Mouse (Mus musculus): ENCODE measurements at regions not wholly inside any gene's neighbourhood (a gene's known extent, or its start where the extent isn't known, plus 50 kb on each side); places are given as distances from the start of the nearest gene placed in this dataset.

DNA sequence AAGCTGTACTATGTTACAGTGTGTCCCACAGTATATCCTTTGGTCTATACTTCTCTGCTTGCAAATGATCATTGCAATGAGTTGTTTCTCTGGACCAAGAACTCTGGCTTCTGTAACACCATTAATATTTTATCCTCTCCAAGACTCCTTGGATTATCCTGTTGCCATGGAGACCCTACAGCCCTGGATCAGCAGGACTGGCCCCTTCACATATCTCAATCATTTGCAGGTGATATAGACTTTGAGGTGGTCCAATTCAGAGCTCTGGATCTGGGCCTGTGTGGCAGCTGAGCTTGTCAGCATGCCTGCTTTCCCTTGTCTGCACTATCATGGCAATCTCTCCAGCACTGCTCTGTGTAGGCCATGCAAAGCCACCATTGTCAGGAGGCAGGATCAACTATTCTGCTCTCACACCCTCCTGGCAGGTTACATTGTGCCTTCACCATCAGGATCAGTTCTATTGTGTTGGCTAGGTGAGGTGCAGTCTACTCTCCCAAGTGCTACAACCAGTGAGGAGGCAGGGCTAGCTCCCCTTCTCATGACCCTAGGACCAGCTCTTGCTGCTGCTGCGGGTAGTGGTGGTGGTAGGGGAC lies 110.2 kb upstream of the Try4 start:
- H3K4me3 ChIP-seq (ENCODE audit: control insufficient read depth, insufficient read depth, low read length), result no peak overlapping the region
- 0 out of 2 replicates have a peak overlapping the region, but pooled peaks have one; percentile 24 for H3K27ac ChIP-seq (ENCODE audit: control insufficient read depth, insufficient read depth, low read length)
- DNase-seq, result no peak
- no peaks in the 10 kb centered on the region for H3K27me3 ChIP-seq (ENCODE audit: control insufficient read depth, insufficient read depth, low read length)
- no peak for TF ChIP-seq POLR2A (IDR thresholded peaks at IDR 0.05; ENCODE audit: control insufficient read depth, extremely low read depth, insufficient read depth, low read length, poor library complexity)
- no peak for TF ChIP-seq CTCF (IDR thresholded peaks at IDR 0.05; ENCODE audit: borderline replicate concordance, control insufficient read depth, extremely low read depth, insufficient read depth, low read length, poor library complexity)
- peaks cover 12% of the 10 kb centered on the region for H3K4me1 ChIP-seq (replicated peaks; ENCODE audit: control insufficient read depth, insufficient read depth, low read length)
- no peaks in the 10 kb centered on the region for H3K36me3 ChIP-seq (ENCODE audit: control insufficient read depth, insufficient read depth, low read length)
- 100% methylated on average over 1 of the region's 1 CpGs for WGBS

DNA sequence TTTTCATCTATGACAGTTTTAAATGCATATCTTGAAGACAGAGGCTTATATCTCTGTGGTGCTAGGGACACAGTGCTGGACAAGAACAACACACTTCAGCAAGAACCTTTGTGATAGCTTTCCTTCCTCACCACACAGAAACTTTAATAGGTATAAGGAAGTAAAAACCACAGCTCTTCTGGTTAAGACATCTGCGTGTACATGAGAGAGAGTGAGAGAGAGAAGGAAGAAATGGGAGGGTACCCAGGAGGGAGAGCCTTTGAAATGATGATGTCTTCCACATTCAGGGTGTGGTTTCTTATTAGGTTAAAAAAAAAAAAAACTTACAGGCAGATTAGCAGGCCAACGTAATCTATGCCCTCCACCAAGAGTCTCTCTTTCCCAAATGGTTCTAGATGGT lies 113.2 kb upstream of the Try4 start:
- no peaks in the 10 kb centered on the region for H3K36me3 ChIP-seq (ENCODE audit: control insufficient read depth, insufficient read depth, low read length)
- H3K27ac ChIP-seq (ENCODE audit: control insufficient read depth, insufficient read depth, low read length), result no peak overlapping the region
- TF ChIP-seq CTCF (IDR thresholded peaks at IDR 0.05; ENCODE audit: borderline replicate concordance, control insufficient read depth, extremely low read depth, insufficient read depth, low read length, poor library complexity), result no peak
- no peak for TF ChIP-seq POLR2A (IDR thresholded peaks at IDR 0.05; ENCODE audit: control insufficient read depth, extremely low read depth, insufficient read depth, low read length, poor library complexity)
- no peak overlapping the region for H3K4me3 ChIP-seq (ENCODE audit: control insufficient read depth, insufficient read depth, low read length)
- H3K27me3 ChIP-seq (ENCODE audit: control insufficient read depth, insufficient read depth, low read length), result no peaks in the 10 kb centered on the region
- H3K4me1 ChIP-seq (replicated peaks; ENCODE audit: control insufficient read depth, insufficient read depth, low read length), result peaks cover 12% of the 10 kb centered on the region
- 7% methylated on average over 2 of the region's 2 CpGs for WGBS
- DNase-seq, result no peak

DNA sequence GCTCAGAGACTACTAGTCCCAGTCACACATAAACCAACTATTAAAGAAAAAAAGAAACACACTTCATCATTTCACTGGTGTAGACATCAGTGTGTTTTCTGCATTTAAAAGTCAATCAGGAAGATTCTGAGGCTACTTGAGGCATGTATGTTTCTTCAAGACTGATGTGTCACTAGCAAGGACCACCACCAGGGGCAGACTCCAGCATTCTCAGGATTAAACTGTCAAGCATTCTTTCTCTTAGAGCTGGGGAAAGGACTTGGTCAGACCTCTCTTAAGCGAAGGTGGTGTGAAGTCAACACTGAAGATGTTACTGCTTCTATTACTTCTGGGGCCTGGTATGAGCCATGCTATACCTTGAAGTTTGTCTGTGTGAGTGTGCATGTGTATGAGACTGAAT lies 114.1 kb upstream of the Try4 start:
- TF ChIP-seq CTCF (IDR thresholded peaks at IDR 0.05; ENCODE audit: borderline replicate concordance, control insufficient read depth, extremely low read depth, insufficient read depth, low read length, poor library complexity) (no peak), POLR2A (IDR thresholded peaks at IDR 0.05; ENCODE audit: control insufficient read depth, extremely low read depth, insufficient read depth, low read length, poor library complexity) (no peak)
- peak; percentile 49 for DNase-seq
- H3K4me1 ChIP-seq (replicated peaks; ENCODE audit: control insufficient read depth, insufficient read depth, low read length), result peaks cover 12% of the 10 kb centered on the region
- 82% methylated on average over 1 of the region's 1 CpGs for WGBS
- H3K27ac ChIP-seq (ENCODE audit: control insufficient read depth, insufficient read depth, low read length), result no peak overlapping the region; the same call in 1 of the 2 replicates
- no peaks in the 10 kb centered on the region for H3K27me3 ChIP-seq (ENCODE audit: control insufficient read depth, insufficient read depth, low read length)
- no peaks in the 10 kb centered on the region for H3K36me3 ChIP-seq (ENCODE audit: control insufficient read depth, insufficient read depth, low read length)
- H3K4me3 ChIP-seq (ENCODE audit: control insufficient read depth, insufficient read depth, low read length), result no peak overlapping the region

DNA sequence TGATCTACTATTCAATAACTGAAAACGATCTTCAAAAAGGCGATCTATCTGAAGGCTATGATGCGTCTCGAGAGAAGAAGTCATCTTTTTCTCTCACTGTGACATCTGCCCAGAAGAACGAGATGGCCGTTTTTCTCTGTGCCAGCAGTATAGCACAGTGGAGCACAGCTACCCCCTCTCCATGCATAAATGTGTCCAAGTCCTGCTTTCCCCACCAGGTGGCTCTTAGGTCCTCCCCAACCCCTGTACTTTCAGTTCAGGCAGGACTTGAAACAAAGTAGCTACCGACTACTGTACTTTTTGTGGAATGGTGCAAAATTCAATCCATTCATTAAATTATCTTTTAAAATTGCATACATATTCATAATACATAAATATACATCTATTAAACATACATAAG lies 123.2 kb upstream of the Try4 start:
- TF ChIP-seq CTCF (IDR thresholded peaks at IDR 0.05; ENCODE audit: borderline replicate concordance, control insufficient read depth, extremely low read depth, insufficient read depth, low read length, poor library complexity) (no peak), POLR2A (IDR thresholded peaks at IDR 0.05; ENCODE audit: control insufficient read depth, extremely low read depth, insufficient read depth, low read length, poor library complexity) (no peak)
- 50% methylated on average over 7 of the region's 7 CpGs for WGBS
- Histone ChIP-seq H3K27ac (ENCODE audit: control insufficient read depth, insufficient read depth, low read length) (peak overlapping the region; percentile 87; the same call in 1 of the 2 replicates), H3K4me3 (ENCODE audit: control insufficient read depth, insufficient read depth, low read length) (no peak overlapping the region), H3K36me3 (ENCODE audit: control insufficient read depth, insufficient read depth, low read length) (no peaks in the 10 kb centered on the region), H3K27me3 (ENCODE audit: control insufficient read depth, insufficient read depth, low read length) (no peaks in the 10 kb centered on the region), H3K4me1 (replicated peaks; ENCODE audit: control insufficient read depth, insufficient read depth, low read length) (peaks cover 8% of the 10 kb centered on the region)
- peak; percentile 39 for DNase-seq

GRCm38 (mm10) chr6:41178019-41178418 lies 124.0 kb upstream of the Try4 start:
- Histone ChIP-seq H3K36me3 (ENCODE audit: control insufficient read depth, insufficient read depth, low read length) (no peaks in the 10 kb centered on the region), H3K27ac (ENCODE audit: control insufficient read depth, insufficient read depth, low read length) (peak overlapping the region; percentile 87), H3K4me1 (replicated peaks; ENCODE audit: control insufficient read depth, insufficient read depth, low read length) (peaks cover 8% of the 10 kb centered on the region), H3K27me3 (ENCODE audit: control insufficient read depth, insufficient read depth, low read length) (no peaks in the 10 kb centered on the region), H3K4me3 (ENCODE audit: control insufficient read depth, insufficient read depth, low read length) (no peak overlapping the region)
- DNase-seq, result no peak
- WGBS, result 28% methylated on average over 2 of the region's 2 CpGs
- TF ChIP-seq CTCF (IDR thresholded peaks at IDR 0.05; ENCODE audit: borderline replicate concordance, control insufficient read depth, extremely low read depth, insufficient read depth, low read length, poor library complexity) (no peak), POLR2A (IDR thresholded peaks at IDR 0.05; ENCODE audit: control insufficient read depth, extremely low read depth, insufficient read depth, low read length, poor library complexity) (no peak)

- WGBS, result 45% methylated on average over 3 of the region's 3 CpGs
- Histone ChIP-seq H3K4me1 (replicated peaks; ENCODE audit: control insufficient read depth, insufficient read depth, low read length) (peaks cover 8% of the 10 kb centered on the region), H3K27ac (ENCODE audit: control insufficient read depth, insufficient read depth, low read length) (peak overlapping the region; percentile 61; the same call in 1 of the 2 replicates), H3K27me3 (ENCODE audit: control insufficient read depth, insufficient read depth, low read length) (no peaks in the 10 kb centered on the region), H3K36me3 (ENCODE audit: control insufficient read depth, insufficient read depth, low read length) (no peaks in the 10 kb centered on the region), H3K4me3 (ENCODE audit: control insufficient read depth, insufficient read depth, low read length) (no peak overlapping the region)
- no peak for DNase-seq
- TF ChIP-seq POLR2A (IDR thresholded peaks at IDR 0.05; ENCODE audit: control insufficient read depth, extremely low read depth, insufficient read depth, low read length, poor library complexity) (no peak), CTCF (IDR thresholded peaks at IDR 0.05; ENCODE audit: borderline replicate concordance, control insufficient read depth, extremely low read depth, insufficient read depth, low read length, poor library complexity) (no peak)
Observed at GRCm38 (mm10) chr6:41177152-41177551, 124.9 kb upstream of the Try4 start.

DNA sequence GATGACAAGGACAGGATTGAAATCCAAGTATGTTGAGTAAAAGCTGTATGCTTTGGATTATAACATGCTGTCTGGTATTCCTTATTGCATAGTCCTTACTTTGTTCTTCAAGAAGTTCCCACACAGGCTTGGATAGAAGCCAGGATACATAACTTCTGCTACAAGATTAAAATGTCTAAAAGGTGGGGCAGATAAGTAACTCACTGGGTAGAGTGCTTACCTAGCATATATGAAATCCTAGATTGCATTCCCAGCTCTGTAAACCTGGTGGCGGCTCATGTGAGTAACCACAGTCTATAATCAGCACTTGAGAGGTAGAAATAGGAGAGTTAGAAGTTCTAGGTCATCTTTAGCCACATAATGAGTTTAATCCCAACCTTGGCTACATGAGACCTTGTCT lies 126.0 kb upstream of the Try4 start:
- no peak for DNase-seq
- no peak overlapping the region for H3K4me3 ChIP-seq (ENCODE audit: control insufficient read depth, insufficient read depth, low read length)
- peaks cover 8% of the 10 kb centered on the region for H3K4me1 ChIP-seq (replicated peaks; ENCODE audit: control insufficient read depth, insufficient read depth, low read length)
- H3K27ac ChIP-seq (ENCODE audit: control insufficient read depth, insufficient read depth, low read length), result no peak overlapping the region
- no peaks in the 10 kb centered on the region for H3K36me3 ChIP-seq (ENCODE audit: control insufficient read depth, insufficient read depth, low read length)
- WGBS, result 79% methylated on average over 1 of the region's 1 CpGs
- H3K27me3 ChIP-seq (ENCODE audit: control insufficient read depth, insufficient read depth, low read length), result no peaks in the 10 kb centered on the region
- TF ChIP-seq POLR2A (IDR thresholded peaks at IDR 0.05; ENCODE audit: control insufficient read depth, extremely low read depth, insufficient read depth, low read length, poor library complexity) (no peak), CTCF (IDR thresholded peaks at IDR 0.05; ENCODE audit: borderline replicate concordance, control insufficient read depth, extremely low read depth, insufficient read depth, low read length, poor library complexity) (no peak)

All from thymus, adult 2 months (tissue).